Mouse (Mus musculus) liver, postnatal 0 days (tissue): ENCODE data around the gene Ubr3.

Experiments used
- CTCF ChIP-seq: sonication (generic); IDR thresholded peaks from 2 replicates; pipeline ENCODE4 v1.5.1; 2016; ENCODE audit warnings: antibody characterized with exemption, low read depth
- EP300 ChIP-seq: IDR thresholded peaks from 2 replicates; pipeline ENCODE4 v1.6.1; 2016; ENCODE audit warnings: antibody characterized with exemption, low read depth, mild to moderate bottlenecking

- TF ChIP-seq CTCF (no peak), EP300 (no peak)
Measured at GRCm38 (mm10) chr2:70006492-70006891, 109.4 kb downstream of the Ubr3 start.
